Mouse (Mus musculus): Measurements from ENCODE around the gene Coro1a.

DNA sequence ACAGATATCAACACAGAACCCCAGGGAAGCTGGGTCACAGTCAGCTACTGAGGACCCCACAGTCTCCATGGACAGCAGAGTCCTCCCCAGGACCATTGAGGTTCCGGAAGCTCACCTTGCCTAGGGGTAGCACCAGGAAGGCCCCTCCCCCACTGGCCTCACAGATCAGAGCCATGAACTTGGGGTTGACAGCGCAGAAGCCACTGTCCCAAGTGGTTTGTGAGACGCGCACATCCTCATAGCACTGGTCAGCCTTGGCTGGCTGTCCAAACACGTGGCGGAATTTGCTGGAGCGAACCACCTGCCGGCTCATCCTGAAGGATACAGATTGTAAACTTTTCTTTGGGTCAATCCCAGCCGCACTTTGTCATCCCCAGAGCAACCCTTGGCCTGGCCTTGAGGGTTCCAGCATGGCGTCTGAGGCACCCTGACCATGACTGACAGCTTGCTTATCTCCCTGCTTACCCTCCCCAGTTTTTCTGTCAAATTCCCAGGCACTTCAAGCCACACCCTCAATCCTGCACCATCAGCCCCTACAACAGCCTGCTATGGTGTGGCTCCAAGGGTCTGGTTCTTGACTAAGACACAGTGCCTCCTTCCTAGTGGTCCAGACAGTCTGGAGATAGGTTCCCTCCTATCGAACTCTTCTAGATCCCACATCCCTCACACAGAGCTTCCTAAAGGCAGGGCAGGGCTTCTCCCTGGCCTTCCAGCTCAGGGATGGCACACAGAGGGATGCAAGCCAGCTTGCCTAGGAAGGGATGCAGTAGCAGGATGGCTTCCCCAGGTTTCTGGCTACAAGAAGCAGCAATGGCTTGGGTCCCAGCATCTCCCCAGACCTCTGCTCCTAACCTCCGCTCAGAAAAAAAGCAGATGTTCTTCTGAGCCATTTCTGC lies 4.5 kb downstream of the Coro1a start:
- no peak for TF ChIP-seq MAFK (IDR thresholded peaks at IDR 0.05; ENCODE audit: insufficient read depth, low read depth, low read length)
- TF ChIP-seq CHD2 (IDR thresholded peaks at IDR 0.05; ENCODE audit: low read depth, low read length), result no peak
- TF ChIP-seq HCFC1 (IDR thresholded peaks at IDR 0.05; ENCODE audit: borderline replicate concordance, insufficient read depth, low read length), result no peak
- TF ChIP-seq ZNF384 (IDR thresholded peaks at IDR 0.05; ENCODE audit: low read depth, low read length), result no peak
- no peak for TF ChIP-seq ZC3H11A (IDR thresholded peaks at IDR 0.05; ENCODE audit: borderline replicate concordance, low read depth, low read length)
